Mouse (Mus musculus) adrenal gland, postnatal 4 days (tissue): ENCODE results near the gene Dnajc16. TPM values are rescaled to one million over a fixed set of nuclear protein-coding genes. Genes with fewer than 3 reads are reported as not detected.
A peak's percentile ranks its signal among the peaks of the same experiment; 100 is the strongest.

Experiments
- DNase-seq, 2 experiments: peaks; one replicate each; pipeline ENCODE4 v3.0.0; 2021 to 2022; ENCODE audit warnings: low spot score in 2 of 2, mixed read lengths in 2 of 2
- long read RNA-seq, 2 experiments: library from polyadenylated mRNA; stranded (forward); transcript quantifications; one replicate each; pipeline ENCODE4 v2.0.0; 2021
- total RNA-seq, 2 experiments: library from RNA; stranded (reverse); gene quantifications; 2 replicates each; pipeline ENCODE4 v1.2.3; 2021

The Dnajc16 gene
- 10 to 100 TPM; 19.8 to 20.1 TPM for total RNA-seq
- long read RNA-seq, experiment 1, full-length matches to known transcripts, result 4 of 10 reads
- long read RNA-seq, experiment 1, partial matches to known transcripts, result 4 of 10 reads
- long read RNA-seq, experiment 1, other reads (novel, unspliced or antisense), result 2 of 10 reads
- long read RNA-seq, experiment 2, full-length matches to known transcripts, result 9 of 19 reads
- long read RNA-seq, experiment 2, partial matches to known transcripts, result 6 of 19 reads
- long read RNA-seq, experiment 2, other reads (novel, unspliced or antisense), result 4 of 19 reads

DNA sequence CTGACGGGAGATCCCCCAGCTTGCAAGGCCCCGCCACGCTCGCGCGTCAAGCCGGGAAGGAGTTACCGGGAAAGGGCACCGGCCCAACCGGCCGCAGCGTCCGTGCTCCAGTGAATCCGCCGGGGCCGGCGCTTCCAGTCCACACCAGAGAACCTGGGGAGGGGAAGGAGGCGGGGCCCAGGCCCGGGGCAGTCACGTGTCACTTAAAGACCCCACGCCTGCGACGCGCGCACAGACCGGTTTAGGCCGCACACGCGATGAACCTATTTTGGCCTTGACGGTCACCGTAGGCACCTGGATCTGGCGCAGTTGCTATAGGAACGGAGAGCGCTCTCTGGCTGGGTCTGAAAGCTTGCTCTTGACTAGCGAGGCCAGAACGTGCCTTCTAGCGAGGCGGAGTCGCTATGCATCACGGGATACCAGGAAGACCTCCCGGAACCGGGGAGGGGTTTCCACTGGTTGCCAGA lies at the start of gene Dnajc16:
TSS of gene Dnajc16 (minus strand) at position 408 of the 467 bp plus-strand sequence.
- DNase-seq, result peak; percentile 82 to 93

DNA sequence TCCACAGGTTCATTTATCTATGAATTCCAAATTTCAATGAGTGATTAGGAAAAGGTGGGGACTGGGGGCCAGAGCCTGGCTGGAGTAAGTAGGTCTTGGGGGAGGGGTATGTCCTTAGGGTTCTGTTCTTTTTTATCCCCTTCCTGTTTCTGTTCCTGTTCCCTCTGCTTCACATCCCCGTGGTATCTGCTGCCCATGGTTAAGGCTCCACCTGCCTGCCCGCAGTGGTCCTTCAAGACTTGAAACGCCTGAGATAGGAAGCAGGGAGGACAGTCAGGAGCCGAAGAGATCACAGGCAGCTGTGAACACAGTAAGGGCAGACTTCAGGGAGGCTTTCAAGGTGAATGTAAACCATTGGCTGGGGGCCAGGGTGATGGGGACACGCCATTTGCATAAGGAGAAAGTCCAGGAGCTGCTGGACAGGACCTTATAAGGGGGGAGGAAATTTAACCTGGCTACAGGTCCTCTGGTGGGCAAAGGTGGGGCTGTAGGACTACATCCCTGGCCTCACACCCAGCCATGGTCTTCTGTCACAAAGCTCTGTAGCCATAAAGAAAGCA lies 43.9 kb upstream of the Dnajc16 start:
- DNase-seq, result no peak

DNA sequence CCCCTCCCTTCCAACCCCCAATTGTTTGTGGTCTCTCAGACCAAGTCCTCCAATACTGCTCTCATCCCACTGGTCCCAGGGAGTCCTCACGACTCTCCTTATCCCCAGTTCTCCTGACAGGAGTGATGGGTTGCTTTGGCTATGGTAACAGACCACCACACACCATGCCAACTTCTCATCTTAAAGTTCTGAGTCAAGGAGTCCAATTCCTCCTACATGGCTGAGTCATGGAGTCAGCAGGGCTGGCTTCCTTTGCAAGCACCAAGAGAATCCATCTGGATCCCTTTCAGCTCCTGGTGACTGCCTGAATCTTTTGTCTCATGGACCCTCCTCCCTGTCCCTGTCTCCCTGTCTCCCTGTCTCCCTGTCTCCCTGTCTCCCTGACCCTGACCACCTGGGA lies 43.2 kb upstream of the Dnajc16 start:
- no peak for DNase-seq

DNA sequence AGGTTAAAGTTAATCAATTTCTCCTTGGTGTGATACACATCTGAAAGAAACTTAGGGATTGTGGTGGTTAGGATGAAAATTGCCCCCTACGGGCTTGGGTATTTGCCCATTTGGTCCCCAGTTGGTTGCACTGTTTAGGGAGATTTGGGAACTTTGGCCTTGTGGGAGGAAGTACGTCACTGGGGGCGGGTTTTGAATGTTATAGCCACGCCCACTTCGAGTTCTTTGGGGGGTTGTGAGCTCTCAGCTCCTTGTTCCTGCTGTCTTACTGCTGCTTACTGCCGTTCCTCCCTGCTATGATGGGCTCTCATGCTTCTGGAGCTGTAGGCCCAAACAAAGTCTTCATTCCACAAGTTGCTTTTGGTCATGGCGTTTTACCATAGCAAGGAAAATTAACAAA lies 40.6 kb upstream of the Dnajc16 start:
- no peak for DNase-seq

DNA sequence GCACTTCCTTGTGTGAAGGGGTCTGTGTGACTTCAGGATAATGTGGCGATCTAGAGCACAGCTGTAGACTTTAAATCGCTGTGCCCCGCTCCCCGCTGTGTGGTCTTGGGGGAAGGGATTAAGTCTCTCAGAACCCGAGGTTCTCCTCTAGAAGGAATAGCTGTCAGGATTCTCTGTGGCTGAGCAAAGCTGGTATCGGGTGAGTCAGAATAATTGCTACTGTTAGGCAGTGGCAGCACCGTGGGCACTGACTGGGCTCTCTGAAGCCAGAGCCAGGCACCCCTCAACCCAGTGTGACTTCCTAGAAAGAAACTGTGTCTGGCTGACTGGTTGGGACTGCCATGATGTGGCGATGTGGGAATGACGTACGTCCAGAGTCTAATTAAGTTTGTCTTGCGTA lies 39.6 kb upstream of the Dnajc16 start:
- DNase-seq, result no peak

DNA sequence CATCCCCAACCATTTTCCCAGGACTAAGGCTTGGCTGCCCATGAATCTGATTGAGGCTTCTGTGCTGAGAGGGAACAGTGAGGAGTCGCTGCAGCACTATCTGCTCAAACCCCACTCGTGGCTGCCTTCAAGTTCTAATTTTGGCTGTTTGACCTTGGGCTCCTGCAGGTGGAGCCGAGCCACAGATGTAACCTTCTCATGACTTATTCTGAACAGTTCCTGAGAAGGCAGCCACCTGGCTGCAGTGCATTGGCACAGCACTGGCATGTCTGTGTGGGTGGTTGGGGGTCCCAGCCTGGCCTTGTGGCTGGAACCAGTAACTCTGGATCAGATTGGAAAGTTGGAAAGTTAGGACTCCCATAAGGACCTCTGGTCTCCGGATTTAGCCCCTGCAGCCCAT lies 37.4 kb upstream of the Dnajc16 start:
- no peak for DNase-seq

DNA sequence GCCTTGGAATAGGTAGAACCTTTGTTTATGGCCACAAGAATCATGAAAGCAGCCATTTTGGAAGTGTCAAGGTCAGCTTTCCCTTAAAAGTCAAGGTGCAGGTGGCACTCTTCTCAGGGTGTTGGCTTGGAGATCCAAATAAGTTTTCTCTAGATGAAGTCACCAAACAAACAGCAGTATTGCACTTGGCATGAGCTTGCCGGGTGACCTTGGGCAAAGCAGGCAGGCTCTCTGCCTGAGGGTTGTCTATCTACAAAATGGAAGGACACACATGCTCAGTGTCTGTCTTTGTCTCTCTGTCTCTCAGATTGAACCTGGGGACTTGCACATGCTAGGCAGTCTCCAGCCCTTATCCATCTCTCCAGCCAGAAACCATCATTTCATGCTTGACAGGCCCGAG lies 36.7 kb upstream of the Dnajc16 start:
- no peak for DNase-seq

DNA sequence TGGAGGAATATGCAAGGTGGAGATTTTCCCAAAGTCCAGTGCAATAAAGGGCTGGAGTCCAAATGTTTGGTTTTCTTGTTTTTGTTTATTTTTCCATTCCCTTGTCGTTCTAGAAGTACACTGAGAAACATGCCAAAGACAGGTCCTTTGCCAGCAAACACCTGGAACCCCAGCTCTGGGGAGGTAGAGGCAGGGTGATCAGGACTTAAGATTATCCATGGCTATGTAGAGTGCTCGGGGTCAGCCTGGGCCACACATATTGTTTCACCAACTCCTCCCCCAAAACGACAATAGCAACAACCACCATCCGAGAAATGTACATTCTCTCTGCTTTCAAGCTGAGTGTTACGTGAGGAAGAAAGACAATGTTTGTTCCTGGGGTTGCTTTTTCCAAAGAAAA lies 35.3 kb upstream of the Dnajc16 start, which contains the start of gene Cela2a:
TSS of gene Cela2a (minus strand) at position 101 of the 400 bp plus-strand sequence.
- DNase-seq, result no peak

DNA sequence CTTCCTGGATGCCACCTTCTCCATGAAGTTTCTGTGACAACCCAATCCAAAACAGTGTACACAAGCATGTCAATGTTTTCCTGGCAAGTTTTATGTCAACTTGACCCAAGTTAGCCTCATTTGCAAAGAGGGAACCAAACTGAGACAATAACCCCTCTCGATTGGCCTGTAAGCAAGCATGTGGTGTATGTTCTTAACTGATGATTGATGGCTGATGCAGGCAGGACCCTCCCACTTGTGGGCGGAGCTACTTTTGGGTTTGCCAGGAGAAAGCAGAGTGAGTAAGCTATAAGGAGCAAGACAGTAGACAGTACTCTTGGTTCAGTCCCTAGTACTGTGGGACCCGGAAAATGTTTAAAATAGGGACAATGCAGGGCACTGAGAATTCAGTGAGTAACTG lies 32.2 kb upstream of the Dnajc16 start:
- no peak for DNase-seq

DNA sequence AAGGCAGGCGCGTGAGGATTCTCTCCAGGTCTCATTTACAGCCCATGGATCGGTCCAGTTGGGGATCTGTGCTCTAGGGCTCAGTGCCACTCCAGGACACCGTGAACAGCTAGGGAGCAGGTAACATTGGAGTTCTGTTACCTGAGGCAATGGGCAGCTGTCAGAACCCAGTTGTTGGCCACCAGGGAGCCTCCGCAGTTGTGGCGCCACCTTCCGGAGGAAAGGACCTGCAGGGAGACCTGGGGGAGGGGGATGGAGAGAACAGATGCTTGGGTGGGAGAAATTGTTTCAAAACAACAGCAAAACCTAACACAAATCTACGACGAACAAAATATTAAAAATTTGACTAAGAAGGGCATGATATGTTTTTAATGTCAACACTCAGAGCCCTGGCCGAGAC lies 31.4 kb upstream of the Dnajc16 start:
- DNase-seq, result no peak

DNA sequence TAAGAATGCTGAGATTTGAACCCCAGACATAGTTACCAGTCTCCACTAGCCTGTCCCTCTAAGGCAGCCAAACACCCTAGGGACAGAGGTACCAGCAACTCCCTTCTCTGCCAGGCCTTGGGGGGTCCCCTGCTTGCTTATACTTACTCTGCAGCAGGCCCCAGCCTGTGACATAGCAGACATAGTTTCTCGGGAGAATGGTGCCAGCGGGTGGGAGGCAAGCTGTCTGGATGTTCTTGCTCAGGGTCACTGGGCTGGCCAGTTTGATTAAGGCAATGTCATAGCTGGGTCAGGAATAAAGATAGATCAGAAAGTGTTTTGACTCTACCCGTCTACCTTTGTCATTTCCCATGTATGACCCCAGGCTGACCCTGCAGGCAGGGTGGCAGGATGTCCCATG lies 30.4 kb upstream of the Dnajc16 start:
- no peak for DNase-seq

DNA sequence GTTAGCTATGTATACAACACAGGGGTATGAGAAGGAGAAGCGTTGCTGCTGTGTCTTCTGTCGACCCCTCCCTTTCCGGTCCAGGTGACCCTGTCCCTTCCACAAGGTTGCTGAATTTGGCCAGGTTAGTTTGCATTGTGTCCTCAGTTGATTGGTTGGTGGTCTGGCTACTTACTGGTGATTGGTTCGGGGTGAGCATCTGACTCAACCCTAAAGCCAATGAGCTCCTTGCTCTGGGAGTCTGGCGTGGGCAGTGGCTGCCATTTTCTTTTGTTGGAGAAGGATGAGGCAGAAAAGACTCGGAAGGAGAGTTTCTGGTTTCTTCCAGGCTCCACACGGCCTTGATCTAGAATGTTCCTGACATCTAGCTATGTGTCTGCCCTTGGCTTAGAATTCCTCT lies 28.6 kb upstream of the Dnajc16 start:
- no peak for DNase-seq

DNA sequence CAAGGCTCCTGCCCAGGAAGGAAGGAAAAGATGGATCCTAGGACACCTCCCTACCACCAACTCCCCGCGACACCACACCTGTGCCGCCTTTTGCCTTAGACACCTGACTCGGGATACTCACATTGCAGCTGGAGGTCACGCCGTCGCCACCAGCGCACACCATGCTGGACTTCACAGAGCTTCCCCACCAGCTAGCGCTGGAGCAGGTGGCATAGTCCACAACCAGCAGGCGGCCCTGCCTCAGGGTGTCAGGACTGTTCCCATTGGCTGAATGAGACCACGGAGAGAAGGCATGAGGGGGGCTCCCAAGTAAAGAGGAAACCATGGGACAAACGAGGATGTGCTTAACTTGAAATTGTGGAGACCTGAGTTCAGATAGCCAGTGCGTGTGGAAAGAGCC lies 28.1 kb upstream of the Dnajc16 start:
- no peak for DNase-seq

DNA sequence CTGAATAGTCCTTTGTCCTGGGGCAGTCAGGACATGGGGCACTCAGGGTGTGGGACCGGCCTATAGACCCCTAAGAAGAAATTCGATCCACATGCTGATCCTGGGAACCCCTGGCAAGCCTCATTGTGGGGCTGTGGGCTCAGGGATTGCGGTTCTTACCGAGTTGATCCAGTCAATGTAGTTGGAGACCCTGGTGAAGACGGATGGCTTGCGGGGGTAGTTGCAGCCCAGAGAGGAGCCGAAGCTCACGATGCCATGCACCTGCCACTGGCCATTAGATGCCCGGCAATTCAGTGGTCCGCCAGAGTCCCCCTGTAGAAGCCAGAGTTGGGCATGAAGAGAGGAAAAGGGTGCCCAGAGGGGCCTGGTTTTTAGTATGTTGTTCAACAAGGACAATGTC lies 27.0 kb upstream of the Dnajc16 start:
- DNase-seq, result no peak

DNA sequence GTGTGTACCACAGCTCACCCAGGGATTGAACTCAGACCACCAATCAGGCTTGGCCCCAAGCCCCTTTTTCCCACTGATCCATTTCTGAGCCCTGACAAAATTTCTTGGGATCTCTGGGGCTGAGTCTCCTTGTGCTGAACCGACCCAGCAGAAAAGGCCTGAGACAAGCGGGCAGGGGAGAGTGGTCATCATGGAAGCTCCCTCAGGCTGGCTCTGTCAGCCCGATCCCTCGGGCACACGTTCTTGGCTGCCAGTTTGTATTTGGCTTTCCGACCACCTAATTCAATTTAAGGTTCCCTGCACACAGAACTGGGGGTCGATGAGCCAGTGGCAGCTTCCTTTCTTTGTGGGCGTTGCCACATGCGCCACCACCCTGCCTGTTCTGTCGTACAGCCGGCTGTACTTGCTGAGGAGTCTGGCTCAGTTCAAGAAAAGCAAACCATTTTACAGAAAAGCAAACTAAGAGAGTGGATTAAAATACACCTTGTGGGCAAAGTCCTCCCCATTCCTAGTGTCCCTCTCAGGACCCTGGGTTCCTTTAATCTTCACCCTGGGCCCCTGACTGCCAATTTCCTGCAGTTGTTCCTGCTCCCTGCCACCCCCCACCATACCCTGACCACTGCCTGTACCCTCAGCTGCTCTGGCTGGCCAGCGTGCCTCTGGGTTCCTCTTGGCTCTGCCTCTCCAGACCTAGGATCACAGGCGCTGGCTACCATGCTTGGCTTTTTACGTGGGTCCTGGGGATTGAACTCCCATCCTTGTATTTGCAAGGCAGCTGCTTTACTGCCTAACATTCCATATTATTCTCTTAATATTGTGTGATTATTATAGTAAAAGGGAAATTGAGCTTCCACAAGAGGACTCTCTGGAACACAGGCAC lies 26.3 kb upstream of the Dnajc16 start:
- no peak for DNase-seq

DNA sequence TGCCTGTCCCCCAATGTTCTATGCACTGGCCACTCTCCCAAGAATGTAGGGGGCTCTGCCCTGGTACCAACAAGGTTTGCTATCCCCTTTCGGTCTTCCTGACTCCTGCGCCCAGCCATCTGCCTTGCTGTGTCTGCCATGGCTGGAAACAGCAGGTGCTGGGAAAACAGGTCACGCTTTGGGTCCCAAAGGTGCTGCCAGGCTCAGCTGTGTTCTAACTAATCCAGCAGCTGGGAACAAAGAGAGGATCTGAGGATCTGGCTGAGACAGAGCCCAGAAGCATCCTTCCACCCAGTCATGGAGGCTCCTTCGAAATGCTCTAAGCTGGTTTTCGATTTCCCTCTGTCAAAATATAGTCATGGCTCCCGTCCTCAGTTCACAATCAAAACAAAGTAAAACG lies 25.5 kb upstream of the Dnajc16 start:
- DNase-seq, result no peak

DNA sequence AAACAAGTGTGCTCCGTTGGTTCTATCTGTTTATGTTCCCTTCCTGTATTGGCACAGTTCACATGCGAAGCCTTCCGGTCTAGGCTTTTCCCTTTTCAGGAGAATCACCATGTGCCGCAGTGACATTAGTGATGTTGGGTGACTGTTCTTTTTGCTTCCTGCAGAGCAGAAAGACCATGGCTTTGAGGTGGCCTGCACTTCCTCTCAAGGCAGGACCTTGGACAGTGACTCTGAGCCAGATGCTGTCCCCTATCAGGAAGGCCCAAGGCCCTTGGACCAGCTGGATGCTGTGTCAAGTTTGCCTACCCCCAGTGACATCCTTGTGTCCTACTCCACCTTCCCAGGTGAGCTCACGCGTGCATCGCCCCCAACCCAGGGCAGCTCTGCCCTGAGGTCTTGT lies 20.6 kb upstream of the Dnajc16 start:
- no peak for DNase-seq

DNA sequence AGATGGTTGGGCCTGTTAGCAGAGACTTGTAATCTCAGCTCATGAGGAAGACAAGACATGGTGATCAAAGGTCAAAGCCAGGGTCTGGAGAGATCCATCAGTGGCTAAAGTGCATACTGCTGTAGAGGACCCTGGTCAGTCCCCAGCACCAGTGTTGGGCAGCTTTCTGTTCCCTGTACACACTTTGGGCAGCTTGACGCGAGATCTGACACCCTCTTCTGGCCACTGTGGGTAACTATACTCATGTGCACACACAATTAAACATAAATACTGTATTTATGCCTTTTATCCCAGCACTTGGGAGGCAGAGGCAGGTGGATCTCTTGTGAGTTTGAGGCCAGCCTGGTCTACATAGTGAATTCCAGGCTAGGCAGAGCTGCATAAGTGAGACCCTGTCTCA lies 20.2 kb upstream of the Dnajc16 start:
- no peak for DNase-seq

DNA sequence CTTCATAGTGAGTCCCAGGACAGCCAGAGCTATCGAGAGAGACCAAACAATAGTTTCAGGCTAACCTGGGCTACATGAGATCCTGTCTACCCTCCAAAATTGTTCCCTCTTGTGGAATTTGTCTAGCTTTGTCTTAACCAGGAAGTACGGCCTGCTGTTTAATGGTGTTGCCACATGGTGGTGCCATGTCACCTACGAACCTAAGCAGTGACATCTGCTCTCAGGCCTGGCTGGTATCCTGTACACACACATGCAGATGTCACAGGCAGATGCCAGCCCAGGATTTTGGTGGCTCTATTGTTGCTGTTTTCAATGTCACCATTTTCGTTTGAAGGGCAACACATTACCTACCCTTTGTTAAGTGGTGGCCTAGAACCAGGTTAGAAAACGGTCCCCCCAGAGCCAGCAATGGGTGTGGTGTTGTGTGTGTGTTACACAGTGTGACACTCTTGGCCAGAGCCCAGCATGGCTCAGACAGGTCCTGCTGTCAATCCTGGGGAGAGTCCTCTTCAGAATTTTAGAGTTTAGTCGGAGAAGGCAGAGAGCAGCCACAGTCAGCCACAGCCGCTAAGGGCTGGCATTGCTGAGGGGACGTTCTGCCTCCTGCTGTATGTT lies 19.2 kb upstream of the Dnajc16 start:
- DNase-seq, result no peak

DNA sequence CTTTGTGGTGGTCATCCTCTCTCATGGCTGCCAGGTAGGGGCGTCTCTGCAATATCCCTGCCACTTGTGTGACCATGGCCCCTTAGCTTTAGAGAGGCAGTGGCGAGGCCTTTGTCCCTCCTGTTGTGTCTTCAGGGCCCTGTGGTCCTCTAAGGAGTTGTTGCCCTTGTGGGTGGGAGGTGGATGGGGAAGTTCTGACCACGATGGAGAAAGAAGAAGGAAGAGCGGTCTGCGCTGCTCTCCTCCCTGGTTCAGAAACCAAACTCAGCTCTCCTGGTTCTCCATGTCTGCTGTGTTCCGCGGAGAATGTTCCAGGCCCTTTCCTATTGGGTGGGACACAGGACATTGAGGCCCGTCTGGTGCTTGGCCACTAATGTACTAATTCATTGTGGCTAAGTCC lies 15.2 kb upstream of the Dnajc16 start:
- no peak for DNase-seq

DNA sequence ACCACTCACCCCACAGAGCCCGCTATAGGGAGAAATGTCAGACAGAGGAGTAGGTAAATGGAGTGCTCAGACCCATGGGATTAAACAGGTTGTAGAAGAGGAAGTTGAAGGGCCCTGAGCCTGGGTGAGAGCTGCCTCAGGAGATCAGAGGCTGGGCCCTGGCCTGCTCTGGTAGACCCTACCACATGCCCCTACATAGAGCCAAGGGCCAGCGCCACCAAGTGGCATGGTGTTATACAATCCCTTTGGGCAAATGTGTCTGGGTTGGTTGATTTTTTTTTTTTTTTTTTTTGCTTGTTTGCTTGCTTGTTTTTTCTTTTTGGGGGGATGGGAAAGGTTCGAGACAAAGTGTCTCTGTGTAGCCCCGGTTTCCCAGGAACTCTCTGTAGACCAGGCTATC lies 13.4 kb upstream of the Dnajc16 start:
- no peak for DNase-seq

DNA sequence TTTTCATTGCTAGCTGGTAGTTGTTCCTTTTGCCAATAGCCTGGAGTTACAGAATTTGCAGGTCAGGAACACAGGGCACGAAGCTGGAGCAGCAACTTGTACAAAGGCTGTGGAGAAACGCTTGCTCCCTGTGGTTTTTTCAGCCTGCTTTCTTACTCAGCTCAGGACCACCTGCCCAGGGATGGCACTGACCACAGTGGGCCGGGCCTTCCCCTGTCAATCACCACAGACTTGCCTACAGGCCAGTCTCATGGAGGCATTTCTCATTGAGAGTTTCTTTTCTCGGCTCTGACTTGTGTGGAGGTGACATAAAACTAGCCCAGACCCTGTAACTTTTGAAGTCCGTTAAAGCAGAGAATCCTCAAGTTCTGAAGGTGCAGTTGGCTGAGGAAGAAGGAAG lies 6.8 kb upstream of the Dnajc16 start:
- no peak for DNase-seq
